Mouse (Mus musculus) retina, postnatal 7 days (tissue): ENCODE results near the gene Rgs1.

ENCODE experiments used
- DNase-seq: peaks from one replicate; pipeline ENCODE4 v3.0.0-alpha.2; 2012; ENCODE audit warnings: low read depth, low spot score

Rgs1 gene

GRCm38 (mm10) chr1:144248923-144249322, at the start of gene Rgs1:
TSS of gene Rgs1 (minus strand) at chr1:144249242.
- DNase-seq, result no peak

- no peak for DNase-seq
Observed at GRCm38 (mm10) chr1:144283020-144284014, 34.3 kb upstream of the Rgs1 start.

GRCm38 (mm10) chr1:144280056-144280455, 31.0 kb upstream of the Rgs1 start:
- no peak for DNase-seq

- no peak for DNase-seq
Observed at GRCm38 (mm10) chr1:144272991-144273390, 23.9 kb upstream of the Rgs1 start.

- no peak for DNase-seq
Observed at GRCm38 (mm10) chr1:144269112-144269511, 20.1 kb upstream of the Rgs1 start.

GRCm38 (mm10) chr1:144267471-144268470, 18.7 kb upstream of the Rgs1 start:
- DNase-seq, result no peak

GRCm38 (mm10) chr1:144264000-144264399, 15.0 kb upstream of the Rgs1 start:
- DNase-seq, result no peak

- DNase-seq, result no peak
Observed at GRCm38 (mm10) chr1:144262008-144262407, 13.0 kb upstream of the Rgs1 start.

- no peak for DNase-seq
Observed at GRCm38 (mm10) chr1:144258779-144259178, 9.7 kb upstream of the Rgs1 start.

GRCm38 (mm10) chr1:144256556-144257331, 7.7 kb upstream of the Rgs1 start:
- no peak for DNase-seq

- no peak for DNase-seq
Observed at GRCm38 (mm10) chr1:144248206-144248605, 836 bp downstream of the Rgs1 start.

GRCm38 (mm10) chr1:144247382-144247781, 1.7 kb downstream of the Rgs1 start:
- DNase-seq, result no peak

- no peak for DNase-seq
Observed at GRCm38 (mm10) chr1:144243511-144243910, 5.5 kb downstream of the Rgs1 start.

- no peak for DNase-seq
Observed at GRCm38 (mm10) chr1:144239195-144239594, 9.8 kb downstream of the Rgs1 start.

GRCm38 (mm10) chr1:144215230-144215629, 33.8 kb downstream of the Rgs1 start:
- DNase-seq, result no peak

GRCm38 (mm10) chr1:144210912-144211311, 38.1 kb downstream of the Rgs1 start:
- no peak for DNase-seq

- DNase-seq, result no peak
Observed at GRCm38 (mm10) chr1:144206281-144207061, 42.6 kb downstream of the Rgs1 start.

GRCm38 (mm10) chr1:144204766-144205165, 44.3 kb downstream of the Rgs1 start:
- no peak for DNase-seq

- DNase-seq, result no peak
Observed at GRCm38 (mm10) chr1:144202939-144203338, 46.1 kb downstream of the Rgs1 start.

GRCm38 (mm10) chr1:144200496-144200895, 48.5 kb downstream of the Rgs1 start:
- DNase-seq, result no peak
